Mouse (Mus musculus) midbrain, embryonic 12.5 days (tissue): Measurements from ENCODE around the gene Bend3. TPM values are rescaled to one million over a fixed set of nuclear protein-coding genes. Genes with fewer than 3 reads are reported as not detected.
A peak's percentile ranks its signal among the peaks of the same experiment; 100 is the strongest.
"Not testable (repeated sequence)": the region's sequence is repeated elsewhere in the genome, so short reads cannot be mapped to it uniquely, and the experiment has no call there.

ENCODE experiments used
- ATAC-seq: fragments of 200-750 bp; cut with Nextera tagmentation; 2 replicates; pipeline ENCODE4 v1.8.0; 2017; ENCODE audit warnings: low read depth, moderate TSS enrichment, moderate library complexity; ENCODE audit not compliant: low FRiP score
- H3K27ac ChIP-seq: fragments of 300-500 bp; sonication (generic); replicated peaks from 2 replicates; pipeline ENCODE4 v1.5.1; 2016; ENCODE audit warnings: mild to moderate bottlenecking
- H3K27me3 ChIP-seq: fragments of 300-500 bp; sonication (generic); 2 replicates; pipeline ENCODE4 v1.6.1; 2016; ENCODE audit warnings: mild to moderate bottlenecking
- H3K36me3 ChIP-seq: fragments of 300-500 bp; sonication (generic); 2 replicates; pipeline ENCODE4 v1.6.1; 2016
- H3K4me1 ChIP-seq: fragments of 300-500 bp; sonication (generic); 2 replicates; pipeline ENCODE4 v1.6.1; 2016
- H3K4me2 ChIP-seq: fragments of 300-500 bp; sonication (generic); replicated peaks from 2 replicates; pipeline ENCODE4 v1.6.1; 2016; ENCODE audit warnings: mild to moderate bottlenecking, moderate library complexity
- H3K4me3 ChIP-seq: fragments of 300-500 bp; sonication (generic); 2 replicates; pipeline ENCODE4 v1.5.1; 2016; ENCODE audit warnings: mild to moderate bottlenecking
- H3K9ac ChIP-seq: fragments of 300-500 bp; sonication (generic); replicated peaks from 2 replicates; pipeline ENCODE4 v1.6.1; 2016; ENCODE audit warnings: mild to moderate bottlenecking, moderate library complexity
- H3K9me3 ChIP-seq: fragments of 300-500 bp; sonication (generic); 2 replicates; pipeline ENCODE4 v1.6.1; 2016; ENCODE audit warnings: mild to moderate bottlenecking
- WGBS: fragments of 180-500 bp; shearing (Covaris S2); methylation state at CpG from one replicate; pipeline ENCODE4 v1.1.7; 2016; 5-methylcytosine and 5-hydroxymethylcytosine counted together
- polyA plus RNA-seq: library from polyadenylated mRNA; unstranded; fragments of >200 nt; fragmentation: Nextera tagmentation; extraction: Ambion mirVana; gene quantifications from 2 replicates; pipeline ENCODE4 v1.2.1, GENCODE M21; 2016

Bend3 gene
- polyA plus RNA-seq, 1 experiment from 2014 or later, result 8.0 TPM

GRCm38 (mm10) chr10:43509228-43509627, 30.6 kb downstream of the Bend3 start:
- Histone ChIP-seq H3K27ac (no peak overlapping the region), H3K4me1 (no peaks in the 10 kb centered on the region), H3K9me3 (no peaks in the 10 kb centered on the region), H3K4me2 (no peak overlapping the region), H3K4me3 (no peak overlapping the region), H3K27me3 (no peaks in the 10 kb centered on the region), H3K9ac (no peak overlapping the region), H3K36me3 (peaks cover 51% of the 10 kb centered on the region)
- WGBS, result 93% methylated on average over 7 of the region's 7 CpGs
- ATAC-seq, result no peak

- ATAC-seq, result no peak
- peaks cover 51% of the 10 kb centered on the region for H3K36me3 ChIP-seq
- WGBS, result 94% methylated on average over 10 of the region's 10 CpGs
Observed at GRCm38 (mm10) chr10:43512976-43513375, 34.3 kb downstream of the Bend3 start.

GRCm38 (mm10) chr10:43516992-43517660, 38.5 kb downstream of the Bend3 start:
- H3K9ac ChIP-seq, result no peak overlapping the region
- H3K4me2 ChIP-seq, result no peak overlapping the region
- H3K4me3 ChIP-seq, result no peak overlapping the region
- ATAC-seq, result no peak
- no peaks in the 10 kb centered on the region for H3K27me3 ChIP-seq
- peaks cover 22% of the 10 kb centered on the region for H3K36me3 ChIP-seq
- H3K27ac ChIP-seq, result 0 out of 2 replicates have a peak overlapping the region, but pooled peaks have one; percentile 36
- no peaks in the 10 kb centered on the region for H3K4me1 ChIP-seq
- 75% methylated on average over 6 of the region's 6 CpGs for WGBS
- no peaks in the 10 kb centered on the region for H3K9me3 ChIP-seq

More at GRCm38 (mm10) chr10:43512976-43513375, 34.3 kb downstream of the Bend3 start:
- Histone ChIP-seq H3K4me1 (no peaks in the 10 kb centered on the region), H3K27ac (no peak overlapping the region), H3K4me2 (no peak overlapping the region), H3K9ac (no peak overlapping the region), H3K27me3 (no peaks in the 10 kb centered on the region), H3K9me3 (no peaks in the 10 kb centered on the region), H3K4me3 (no peak overlapping the region)

- no peaks in the 10 kb centered on the region for H3K4me1 ChIP-seq
- H3K4me2 ChIP-seq, result no peak overlapping the region
- no peaks in the 10 kb centered on the region for H3K9me3 ChIP-seq
- no peak for ATAC-seq
- H3K27me3 ChIP-seq, result no peaks in the 10 kb centered on the region
- WGBS, result 76% methylated on average over 4 of the region's 4 CpGs
- H3K4me3 ChIP-seq, result no peak overlapping the region
- H3K36me3 ChIP-seq, result peaks cover 17% of the 10 kb centered on the region
- no peak overlapping the region for H3K27ac ChIP-seq
- no peak overlapping the region for H3K9ac ChIP-seq
Observed at GRCm38 (mm10) chr10:43517836-43518235, 39.2 kb downstream of the Bend3 start.

GRCm38 (mm10) chr10:43518368-43518767, 39.7 kb downstream of the Bend3 start:
- Histone ChIP-seq H3K4me1 (no peaks in the 10 kb centered on the region), H3K36me3 (peaks cover 11% of the 10 kb centered on the region), H3K4me2 (no peak overlapping the region), H3K27me3 (no peaks in the 10 kb centered on the region), H3K9ac (no peak overlapping the region), H3K27ac (no peak overlapping the region), H3K4me3 (no peak overlapping the region), H3K9me3 (no peaks in the 10 kb centered on the region)
- 83% methylated on average over 13 of the region's 13 CpGs for WGBS
- ATAC-seq, result no peak

- H3K4me3 ChIP-seq, result no peak overlapping the region
- no peak overlapping the region for H3K4me2 ChIP-seq
- H3K4me1 ChIP-seq, result no peaks in the 10 kb centered on the region
- H3K27ac ChIP-seq, result no peak overlapping the region
- 85% methylated on average over 2 of the region's 2 CpGs for WGBS
- H3K9me3 ChIP-seq, result no peaks in the 10 kb centered on the region
- H3K27me3 ChIP-seq, result no peaks in the 10 kb centered on the region
- peaks cover 9% of the 10 kb centered on the region for H3K36me3 ChIP-seq
- no peak overlapping the region for H3K9ac ChIP-seq
- ATAC-seq, result no peak
Observed at GRCm38 (mm10) chr10:43519977-43520376, 41.3 kb downstream of the Bend3 start.

GRCm38 (mm10) chr10:43523931-43524330, 45.3 kb downstream of the Bend3 start, which contains the start of gene Gm9803:
Gene Gm9803 (plus strand): TSS chr10:43524084.
- H3K4me2 ChIP-seq, H3K4me3 ChIP-seq, H3K9me3 ChIP-seq, ATAC-seq, H3K27me3 ChIP-seq, H3K27ac ChIP-seq, H3K9ac ChIP-seq: not testable (repeated sequence)
- 96% methylated on average over 10 of the region's 10 CpGs for WGBS
- Histone ChIP-seq H3K36me3 (peaks cover 14% of the 10 kb centered on the region), H3K4me1 (peaks cover 21% of the 10 kb centered on the region)

- WGBS, result 23% methylated on average over 15 of the region's 15 CpGs
- Histone ChIP-seq H3K27me3 (no peaks in the 10 kb centered on the region), H3K4me1 (peaks cover 21% of the 10 kb centered on the region), H3K4me3 (no peak overlapping the region), H3K36me3 (peaks cover 49% of the 10 kb centered on the region), H3K9me3 (no peaks in the 10 kb centered on the region), H3K27ac (peak overlapping the region; percentile 95), H3K9ac (peak overlapping the region; percentile 31; the same call in 1 of the 2 replicates), H3K4me2 (peak overlapping the region; percentile 32)
- ATAC-seq, result peak; percentile 84
Observed at GRCm38 (mm10) chr10:43527283-43528269, 48.9 kb downstream of the Bend3 start.

- Histone ChIP-seq H3K9me3 (no peaks in the 10 kb centered on the region), H3K27me3 (no peaks in the 10 kb centered on the region), H3K9ac (no peak overlapping the region), H3K27ac (no peak overlapping the region), H3K4me2 (no peak overlapping the region), H3K36me3 (peaks cover 52% of the 10 kb centered on the region), H3K4me1 (peaks cover 3% of the 10 kb centered on the region), H3K4me3 (no peak overlapping the region)
- ATAC-seq, result no peak
- 85% methylated on average over 1 of the region's 1 CpGs for WGBS
Observed at GRCm38 (mm10) chr10:43534382-43534781, 55.8 kb downstream of the Bend3 start.

- Histone ChIP-seq H3K4me2 (no peak overlapping the region), H3K36me3 (peaks cover 21% of the 10 kb centered on the region), H3K27me3 (no peaks in the 10 kb centered on the region), H3K9me3 (no peaks in the 10 kb centered on the region), H3K27ac (no peak overlapping the region), H3K9ac (no peak overlapping the region), H3K4me1 (peaks cover 13% of the 10 kb centered on the region), H3K4me3 (no peak overlapping the region)
- ATAC-seq, result no peak
- WGBS, result 94% methylated on average over 7 of the region's 7 CpGs
Observed at GRCm38 (mm10) chr10:43537652-43538051, 59.0 kb downstream of the Bend3 start.

GRCm38 (mm10) chr10:43538831-43539230, 60.2 kb downstream of the Bend3 start:
- Histone ChIP-seq H3K27me3 (no peaks in the 10 kb centered on the region), H3K9ac (no peak overlapping the region), H3K9me3 (no peaks in the 10 kb centered on the region), H3K36me3 (peaks cover 15% of the 10 kb centered on the region; the same call in 1 of the 2 replicates), H3K4me1 (peaks cover 13% of the 10 kb centered on the region), H3K27ac (no peak overlapping the region), H3K4me2 (no peak overlapping the region), H3K4me3 (no peak overlapping the region)
- no peak for ATAC-seq
- WGBS, result 82% methylated on average over 5 of the region's 5 CpGs
